Mouse (Mus musculus): ENCODE results near the gene Fam206a.

The Fam206a gene

GRCm38 (mm10) chr4:56843963-56844362, 41.8 kb downstream of the Fam206a start:
- DNase-seq (ENCODE audit: inconsistent ontology term), result no peak

GRCm38 (mm10) chr4:56844911-56845310, 42.8 kb downstream of the Fam206a start:
- DNase-seq (ENCODE audit: inconsistent ontology term), result no peak

GRCm38 (mm10) chr4:56845896-56846533, 43.9 kb downstream of the Fam206a start:
- peak; percentile 54 for DNase-seq (ENCODE audit: inconsistent ontology term)

- DNase-seq (ENCODE audit: inconsistent ontology term), result no peak
Measured at GRCm38 (mm10) chr4:56847400-56847799, 45.3 kb downstream of the Fam206a start.

- no peak for DNase-seq (ENCODE audit: inconsistent ontology term)
Measured at GRCm38 (mm10) chr4:56848044-56848443, 45.9 kb downstream of the Fam206a start.

- DNase-seq (ENCODE audit: inconsistent ontology term), result peak; percentile 70
Measured at GRCm38 (mm10) chr4:56850724-56851123, 48.6 kb downstream of the Fam206a start.

- no peak for DNase-seq (ENCODE audit: inconsistent ontology term)
Measured at GRCm38 (mm10) chr4:56855935-56856334, 53.8 kb downstream of the Fam206a start.

GRCm38 (mm10) chr4:56856371-56856949, 54.3 kb downstream of the Fam206a start:
- no peak for DNase-seq (ENCODE audit: inconsistent ontology term)

GRCm38 (mm10) chr4:56858733-56859132, 56.6 kb downstream of the Fam206a start:
- no peak for DNase-seq (ENCODE audit: inconsistent ontology term)

Measured in Muller cell, postnatal 12 days (primary cell).